Mouse (Mus musculus) intestine, postnatal 0 days (tissue): ENCODE data around the gene Kif26b. TPM values are rescaled to one million over a fixed set of nuclear protein-coding genes. Genes with fewer than 3 reads are reported as not detected.

Experiments
- ATAC-seq: fragments of 200-750 bp; cut with Nextera tagmentation; 2 replicates; pipeline ENCODE4 v1.8.0; 2017; ENCODE audit warnings: mild to moderate bottlenecking, moderate TSS enrichment, moderate library complexity
- H3K27ac ChIP-seq: fragments of 300-500 bp; sonication (generic); 2 replicates; pipeline ENCODE4 v1.5.1; 2014; ENCODE audit warnings: mild to moderate bottlenecking, low read depth, low read length, moderate library complexity
- H3K27me3 ChIP-seq: fragments of 300-500 bp; sonication (generic); replicated peaks from 2 replicates; pipeline ENCODE4 v1.6.1; 2014; ENCODE audit warnings: low read length, mixed read lengths; ENCODE audit not compliant: control insufficient read depth, insufficient read depth
- H3K36me3 ChIP-seq: fragments of 300-500 bp; sonication (generic); 2 replicates; pipeline ENCODE4 v1.6.1; 2014; ENCODE audit warnings: mild to moderate bottlenecking, moderate library complexity; ENCODE audit not compliant: control insufficient read depth, insufficient read depth
- H3K4me1 ChIP-seq: fragments of 300-500 bp; sonication (generic); replicated peaks from 2 replicates; pipeline ENCODE4 v1.6.1; 2014; ENCODE audit warnings: antibody characterized with exemption, low read length, mixed read lengths; ENCODE audit not compliant: control insufficient read depth, insufficient read depth
- H3K4me2 ChIP-seq: fragments of 300-500 bp; sonication (generic); replicated peaks from 2 replicates; pipeline ENCODE4 v1.6.1; 2014; ENCODE audit warnings: low read depth, mild to moderate bottlenecking, moderate library complexity
- H3K4me3 ChIP-seq: fragments of 300-500 bp; sonication (generic); 2 replicates; pipeline ENCODE4 v1.5.1; 2014; ENCODE audit warnings: low read depth, low read length
- H3K9ac ChIP-seq: fragments of 300-500 bp; sonication (generic); 2 replicates; pipeline ENCODE4 v1.6.1; 2014; ENCODE audit warnings: mild to moderate bottlenecking, low read depth, low read length
- H3K9me3 ChIP-seq: fragments of 300-500 bp; sonication (generic); 2 replicates; pipeline ENCODE4 v1.6.1; 2016; ENCODE audit warnings: mixed run types; ENCODE audit not compliant: control insufficient read depth
- CTCF ChIP-seq: sonication (generic); IDR thresholded peaks from 2 replicates; pipeline ENCODE4 v1.5.1; 2016; ENCODE audit warnings: low read depth, mild to moderate bottlenecking, control low read depth, antibody characterized with exemption, moderate library complexity
- WGBS: fragments of 180-500 bp; shearing (Covaris S2); extraction: QIAGEN DNeasy Blood & Tissue Kit; methylation state at CpG from one replicate; pipeline ENCODE4 v1.1.7; 2014; 5-methylcytosine and 5-hydroxymethylcytosine counted together
- polyA plus RNA-seq: library from polyadenylated mRNA; unstranded; fragments of >200 nt; fragmentation: Nextera tagmentation; extraction: Ambion mirVana; gene quantifications from 2 replicates; pipeline ENCODE4 v1.2.1, GENCODE M21; 2015

Gene Kif26b
- polyA plus RNA-seq, 1 experiment from 2014 or later: 0.57 TPM

GRCm38 (mm10) chr1:178630042-178630441, 101.1 kb downstream of the Kif26b start:
- no peak overlapping the region for H3K4me3 ChIP-seq
- no peaks in the 10 kb centered on the region for H3K9me3 ChIP-seq
- WGBS: 53% methylated on average over 5 of the region's 5 CpGs
- no peak overlapping the region for H3K4me2 ChIP-seq
- no peak for TF ChIP-seq CTCF
- H3K4me1 ChIP-seq: 0 out of 2 replicates have a peak, but pooled peaks cover 4% of the 10 kb centered on the region
- H3K9ac ChIP-seq: no peak overlapping the region
- no peaks in the 10 kb centered on the region for H3K36me3 ChIP-seq
- ATAC-seq: no peak
- H3K27ac ChIP-seq: no peak overlapping the region
- no peaks in the 10 kb centered on the region for H3K27me3 ChIP-seq

- Histone ChIP-seq H3K27me3 (no peaks in the 10 kb centered on the region), H3K4me3 (no peak overlapping the region), H3K9me3 (no peaks in the 10 kb centered on the region), H3K27ac (no peak overlapping the region), H3K4me1 (0 out of 2 replicates have a peak, but pooled peaks cover 4% of the 10 kb centered on the region), H3K36me3 (no peaks in the 10 kb centered on the region), H3K4me2 (no peak overlapping the region), H3K9ac (no peak overlapping the region)
- no peak for TF ChIP-seq CTCF
- no peak for ATAC-seq
- 25% methylated on average over 7 of the region's 7 CpGs for WGBS
Observed at GRCm38 (mm10) chr1:178631863-178632262, 102.9 kb downstream of the Kif26b start.

- 53% methylated on average over 19 of the region's 19 CpGs for WGBS
- Histone ChIP-seq H3K4me2 (peak overlapping the region; percentile 17; the same call in 1 of the 2 replicates), H3K9ac (no peak overlapping the region), H3K9me3 (no peaks in the 10 kb centered on the region), H3K27me3 (no peaks in the 10 kb centered on the region), H3K27ac (no peak overlapping the region), H3K4me1 (0 out of 2 replicates have a peak, but pooled peaks cover 4% of the 10 kb centered on the region), H3K4me3 (no peak overlapping the region), H3K36me3 (no peaks in the 10 kb centered on the region)
- no peak for ATAC-seq
- no peak for TF ChIP-seq CTCF
Observed at GRCm38 (mm10) chr1:178634359-178635085, 105.6 kb downstream of the Kif26b start.

GRCm38 (mm10) chr1:178635470-178635869, 106.5 kb downstream of the Kif26b start:
- no peak for TF ChIP-seq CTCF
- Histone ChIP-seq H3K4me3 (no peak overlapping the region), H3K9me3 (no peaks in the 10 kb centered on the region), H3K27ac (no peak overlapping the region), H3K36me3 (no peaks in the 10 kb centered on the region), H3K27me3 (no peaks in the 10 kb centered on the region), H3K4me1 (0 out of 2 replicates have a peak, but pooled peaks cover 4% of the 10 kb centered on the region), H3K9ac (no peak overlapping the region), H3K4me2 (no peak overlapping the region)
- WGBS: 86% methylated on average over 4 of the region's 4 CpGs
- ATAC-seq: no peak

GRCm38 (mm10) chr1:178637293-178637692, 108.4 kb downstream of the Kif26b start:
- Histone ChIP-seq H3K9me3 (no peaks in the 10 kb centered on the region), H3K9ac (no peak overlapping the region), H3K36me3 (no peaks in the 10 kb centered on the region), H3K4me3 (no peak overlapping the region), H3K4me2 (no peak overlapping the region), H3K4me1 (no peaks in the 10 kb centered on the region), H3K27me3 (no peaks in the 10 kb centered on the region), H3K27ac (no peak overlapping the region)
- no peak for ATAC-seq
- no peak for TF ChIP-seq CTCF
- WGBS: 67% methylated on average over 7 of the region's 7 CpGs

GRCm38 (mm10) chr1:178639951-178640350, 111.0 kb downstream of the Kif26b start:
- Histone ChIP-seq H3K4me3 (no peak overlapping the region), H3K27ac (no peak overlapping the region), H3K4me2 (no peak overlapping the region), H3K9me3 (no peaks in the 10 kb centered on the region), H3K36me3 (no peaks in the 10 kb centered on the region), H3K27me3 (no peaks in the 10 kb centered on the region), H3K9ac (no peak overlapping the region), H3K4me1 (no peaks in the 10 kb centered on the region)
- TF ChIP-seq CTCF: no peak
- no peak for ATAC-seq
- WGBS: 51% methylated on average over 6 of the region's 6 CpGs
